Mouse (Mus musculus): ENCODE data around the gene Casz1. TPM values are rescaled to one million over a fixed set of nuclear protein-coding genes. Genes with fewer than 3 reads are reported as not detected.

Gene Casz1
- total and polyA plus RNA-seq, 3 experiments, result 21.2 to 47.0 (median 42.5) TPM

GRCm38 (mm10) chr4:148768649-148769048 is 35.6 kb upstream of the Casz1 start:
- Histone ChIP-seq H3K27ac (no peak overlapping the region), H3K36me3 (ENCODE audit: control insufficient read depth, insufficient read depth, low read length) (no peaks in the 10 kb centered on the region), H3K4me3 (no peak overlapping the region), H3K9ac (ENCODE audit: low read depth, low read length) (no peak overlapping the region), H3K79me2 (replicated peaks; ENCODE audit: control insufficient read depth, insufficient read depth, low read length) (no peaks in the 10 kb centered on the region), H3K27me3 (ENCODE audit: control insufficient read depth, insufficient read depth, low read length) (no peaks in the 10 kb centered on the region), H3K4me1 (ENCODE audit: control insufficient read depth, insufficient read depth, low read length) (peaks cover 3% of the 10 kb centered on the region; the same call in 1 of the 2 replicates)
- no peak for DNase-seq
- TF ChIP-seq POLR2A (IDR thresholded peaks at IDR 0.05; ENCODE audit: insufficient read depth, low read depth, low read length), result no peak
- no peak for TF ChIP-seq CTCF (IDR thresholded peaks at IDR 0.05)
- TF ChIP-seq EP300 (IDR thresholded peaks at IDR 0.05; ENCODE audit: insufficient read depth, low read depth, low read length), result no peak
- WGBS, result 57% methylated on average over 10 of the region's 10 CpGs
- intact Hi-C loops (cut with DNase I), result no loop called here

GRCm38 (mm10) chr4:148770582-148771408 is 33.4 kb upstream of the Casz1 start:
- no peak overlapping the region for H3K4me3 ChIP-seq
- H3K4me1 ChIP-seq (ENCODE audit: control insufficient read depth, insufficient read depth, low read length), result peaks cover 3% of the 10 kb centered on the region; the same call in 1 of the 2 replicates
- no peak overlapping the region for H3K9ac ChIP-seq (ENCODE audit: low read depth, low read length)
- 35% methylated on average over 21 of the region's 21 CpGs for WGBS
- H3K27ac ChIP-seq, result no peak overlapping the region
- H3K36me3 ChIP-seq (ENCODE audit: control insufficient read depth, insufficient read depth, low read length), result no peaks in the 10 kb centered on the region
- no peak for DNase-seq
- intact Hi-C loops (cut with DNase I), result no loop called here
- no peaks in the 10 kb centered on the region for H3K79me2 ChIP-seq (replicated peaks; ENCODE audit: control insufficient read depth, insufficient read depth, low read length)
- TF ChIP-seq CTCF (IDR thresholded peaks at IDR 0.05) (no peak), POLR2A (IDR thresholded peaks at IDR 0.05; ENCODE audit: insufficient read depth, low read depth, low read length) (no peak), EP300 (IDR thresholded peaks at IDR 0.05; ENCODE audit: insufficient read depth, low read depth, low read length) (no peak)
- H3K27me3 ChIP-seq (ENCODE audit: control insufficient read depth, insufficient read depth, low read length), result no peaks in the 10 kb centered on the region

- DNase-seq, result no peak
- Histone ChIP-seq H3K4me3 (no peak overlapping the region), H3K79me2 (replicated peaks; ENCODE audit: control insufficient read depth, insufficient read depth, low read length) (no peaks in the 10 kb centered on the region), H3K27ac (no peak overlapping the region), H3K27me3 (ENCODE audit: control insufficient read depth, insufficient read depth, low read length) (no peaks in the 10 kb centered on the region), H3K36me3 (ENCODE audit: control insufficient read depth, insufficient read depth, low read length) (no peaks in the 10 kb centered on the region), H3K4me1 (ENCODE audit: control insufficient read depth, insufficient read depth, low read length) (peaks cover 3% of the 10 kb centered on the region; the same call in 1 of the 2 replicates), H3K9ac (ENCODE audit: low read depth, low read length) (no peak overlapping the region)
- WGBS, result 39% methylated on average over 14 of the region's 14 CpGs
- TF ChIP-seq EP300 (IDR thresholded peaks at IDR 0.05; ENCODE audit: insufficient read depth, low read depth, low read length), result no peak
- no peak for TF ChIP-seq POLR2A (IDR thresholded peaks at IDR 0.05; ENCODE audit: insufficient read depth, low read depth, low read length)
- no peak for TF ChIP-seq CTCF (IDR thresholded peaks at IDR 0.05)
- intact Hi-C loops (cut with DNase I), result no loop called here
Measured at GRCm38 (mm10) chr4:148771409-148771929, 32.8 kb upstream of the Casz1 start.

- intact Hi-C loops (cut with DNase I), result no loop called here
- peaks cover 3% of the 10 kb centered on the region; the same call in 1 of the 2 replicates for H3K4me1 ChIP-seq (ENCODE audit: control insufficient read depth, insufficient read depth, low read length)
- DNase-seq, result no peak
- no peaks in the 10 kb centered on the region for H3K27me3 ChIP-seq (ENCODE audit: control insufficient read depth, insufficient read depth, low read length)
- 37% methylated on average over 6 of the region's 6 CpGs for WGBS
- TF ChIP-seq EP300 (IDR thresholded peaks at IDR 0.05; ENCODE audit: insufficient read depth, low read depth, low read length) (no peak), POLR2A (IDR thresholded peaks at IDR 0.05; ENCODE audit: insufficient read depth, low read depth, low read length) (no peak), CTCF (IDR thresholded peaks at IDR 0.05) (no peak)
- H3K9ac ChIP-seq (ENCODE audit: low read depth, low read length), result no peak overlapping the region
- no peak overlapping the region for H3K4me3 ChIP-seq
- no peaks in the 10 kb centered on the region for H3K79me2 ChIP-seq (replicated peaks; ENCODE audit: control insufficient read depth, insufficient read depth, low read length)
- no peak overlapping the region for H3K27ac ChIP-seq
- no peaks in the 10 kb centered on the region for H3K36me3 ChIP-seq (ENCODE audit: control insufficient read depth, insufficient read depth, low read length)
Measured at GRCm38 (mm10) chr4:148772658-148773057, 31.6 kb upstream of the Casz1 start.

DNA sequence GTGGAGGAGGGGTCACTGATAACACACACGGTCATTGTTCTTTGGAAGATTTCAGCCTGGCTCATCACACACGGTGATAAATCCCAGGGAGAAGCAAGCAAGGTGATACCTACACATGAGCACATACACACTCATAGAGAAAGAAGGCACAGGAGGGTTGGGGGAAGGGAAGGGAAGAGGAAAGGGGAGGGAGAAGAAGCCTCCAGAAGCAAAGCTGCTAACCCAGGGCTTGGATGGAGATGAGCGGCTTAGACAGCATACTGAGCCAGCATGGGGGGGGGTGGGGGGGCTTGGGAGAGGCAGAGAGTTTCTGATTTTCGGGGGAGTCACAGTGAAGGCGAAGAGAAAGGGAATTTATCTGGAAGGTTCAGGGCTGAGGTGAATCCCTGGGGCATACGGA is 30.2 kb upstream of the Casz1 start:
- no peak for DNase-seq
- no peak for TF ChIP-seq EP300 (IDR thresholded peaks at IDR 0.05; ENCODE audit: insufficient read depth, low read depth, low read length)
- no peak for TF ChIP-seq POLR2A (IDR thresholded peaks at IDR 0.05; ENCODE audit: insufficient read depth, low read depth, low read length)
- no peak for TF ChIP-seq CTCF (IDR thresholded peaks at IDR 0.05)
- Histone ChIP-seq H3K27ac (no peak overlapping the region), H3K9ac (ENCODE audit: low read depth, low read length) (no peak overlapping the region), H3K79me2 (replicated peaks; ENCODE audit: control insufficient read depth, insufficient read depth, low read length) (no peaks in the 10 kb centered on the region), H3K27me3 (ENCODE audit: control insufficient read depth, insufficient read depth, low read length) (no peaks in the 10 kb centered on the region), H3K36me3 (ENCODE audit: control insufficient read depth, insufficient read depth, low read length) (no peaks in the 10 kb centered on the region), H3K4me1 (ENCODE audit: control insufficient read depth, insufficient read depth, low read length) (peaks cover 2% of the 10 kb centered on the region; the same call in 1 of the 2 replicates), H3K4me3 (no peak overlapping the region)
- intact Hi-C loops (cut with DNase I), result no loop called here
- WGBS, result 76% methylated on average over 6 of the region's 6 CpGs

All from heart, adult 2 months (tissue).